Mouse (Mus musculus) forebrain, embryonic 11.5 days (tissue): ENCODE results near the gene Fxyd2. TPM values are rescaled to one million over a fixed set of nuclear protein-coding genes. Genes with fewer than 3 reads are reported as not detected.

Experiments used
- ATAC-seq: fragments of 200-750 bp; cut with Nextera tagmentation; replicated peaks from 2 replicates; pipeline ENCODE4 v1.8.0; 2017; ENCODE audit warnings: moderate TSS enrichment; ENCODE audit not compliant: low FRiP score
- DNase-seq: peaks from one replicate; pipeline ENCODE4 v3.0.0-alpha.2; 2017; ENCODE audit warnings: low spot score
- H3K27ac ChIP-seq: fragments of 300-500 bp; sonication (generic); 2 replicates; pipeline ENCODE4 v1.5.1; 2014; ENCODE audit warnings: low read depth, low read length
- H3K27me3 ChIP-seq: fragments of 300-500 bp; sonication (generic); 2 replicates; pipeline ENCODE4 v1.6.1; 2014; ENCODE audit warnings: mild to moderate bottlenecking, low read length, mixed read lengths; ENCODE audit not compliant: control insufficient read depth, insufficient read depth
- H3K36me3 ChIP-seq: fragments of 300-500 bp; sonication (generic); 2 replicates; pipeline ENCODE4 v1.6.1; 2014; ENCODE audit warnings: mild to moderate bottlenecking, low read length, moderate library complexity, mixed read lengths; ENCODE audit not compliant: control insufficient read depth, insufficient read depth
- H3K4me1 ChIP-seq: fragments of 300-500 bp; sonication (generic); replicated peaks from 2 replicates; pipeline ENCODE4 v1.6.1; 2014; ENCODE audit warnings: low read length, mixed read lengths; ENCODE audit not compliant: control insufficient read depth, insufficient read depth
- H3K4me2 ChIP-seq: fragments of 300-500 bp; sonication (generic); 2 replicates; pipeline ENCODE4 v1.6.1; 2014; ENCODE audit warnings: low read depth, mild to moderate bottlenecking, low read length, moderate library complexity, mixed read lengths; ENCODE audit not compliant: severe bottlenecking
- H3K4me3 ChIP-seq: fragments of 300-500 bp; sonication (generic); 2 replicates; pipeline ENCODE4 v1.5.1; 2014; ENCODE audit warnings: low read depth, low read length
- H3K9ac ChIP-seq: fragments of 300-500 bp; sonication (generic); 2 replicates; pipeline ENCODE4 v1.6.1; 2014; ENCODE audit warnings: low read length
- H3K9me3 ChIP-seq: fragments of 300-500 bp; sonication (generic); 2 replicates; pipeline ENCODE4 v1.6.1; 2016; ENCODE audit warnings: low read length, mixed read lengths; ENCODE audit not compliant: control insufficient read depth
- WGBS: fragments of 180-500 bp; shearing (Covaris S2); extraction: QIAGEN DNeasy Blood & Tissue Kit; methylation state at CpG from one replicate; pipeline ENCODE4 v1.1.7; 2014; 5-methylcytosine and 5-hydroxymethylcytosine counted together
- polyA plus RNA-seq: library from polyadenylated mRNA; unstranded; fragments of >200 nt; fragmentation: Nextera tagmentation; extraction: Ambion mirVana; gene quantifications from 2 replicates; pipeline ENCODE4 v1.2.1, GENCODE M21; 2014

The Fxyd2 gene
- polyA plus RNA-seq, 1 experiment from 2014 or later = 3.4 TPM

- ATAC-seq = no peak; the same call in 1 of the 2 replicates
- Histone ChIP-seq H3K36me3 (no peaks in the 10 kb centered on the region), H3K9me3 (no peaks in the 10 kb centered on the region), H3K4me3 (no peak overlapping the region), H3K27ac (no peak overlapping the region), H3K27me3 (no peaks in the 10 kb centered on the region), H3K4me1 (peaks cover 2% of the 10 kb centered on the region; the same call in 1 of the 2 replicates), H3K4me2 (peak overlapping the region; percentile 33; the same call in 1 of the 2 replicates), H3K9ac (no peak overlapping the region)
- 28% methylated on average over 7 of the region's 7 CpGs for WGBS
- no peak for DNase-seq
Observed at GRCm38 (mm10) chr9:45411803-45412202, 12.3 kb downstream of the Fxyd2 start.

DNA sequence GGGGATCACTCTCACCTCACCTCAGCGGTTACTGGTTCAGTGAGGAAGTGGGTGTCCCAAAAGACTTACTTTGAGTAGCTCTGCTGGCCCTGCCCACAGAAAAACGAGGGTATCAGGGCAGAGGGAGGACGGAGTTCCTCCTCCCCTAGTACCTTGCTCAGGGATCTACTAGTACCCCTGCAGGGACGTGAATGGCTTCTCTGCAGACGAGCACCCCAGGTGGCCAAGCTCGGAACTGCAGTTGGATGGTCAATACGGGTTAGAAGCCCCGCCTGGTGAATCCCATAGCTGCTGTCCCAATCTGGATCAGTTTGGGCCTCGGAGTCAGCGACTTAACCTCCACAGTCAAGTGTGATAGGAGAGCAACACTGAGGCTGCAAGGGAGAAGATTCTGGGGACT is 12.8 kb downstream of the Fxyd2 start:
- Histone ChIP-seq H3K4me3 (no peak overlapping the region), H3K27ac (no peak overlapping the region), H3K4me2 (peak overlapping the region; percentile 33; the same call in 1 of the 2 replicates), H3K4me1 (peaks cover 2% of the 10 kb centered on the region; the same call in 1 of the 2 replicates), H3K9me3 (no peaks in the 10 kb centered on the region), H3K27me3 (no peaks in the 10 kb centered on the region), H3K9ac (no peak overlapping the region), H3K36me3 (no peaks in the 10 kb centered on the region)
- DNase-seq (peak; percentile 95), ATAC-seq (peak; percentile 40; the same call in 1 of the 2 replicates)
- 6% methylated on average over 10 of the region's 10 CpGs for WGBS

DNA sequence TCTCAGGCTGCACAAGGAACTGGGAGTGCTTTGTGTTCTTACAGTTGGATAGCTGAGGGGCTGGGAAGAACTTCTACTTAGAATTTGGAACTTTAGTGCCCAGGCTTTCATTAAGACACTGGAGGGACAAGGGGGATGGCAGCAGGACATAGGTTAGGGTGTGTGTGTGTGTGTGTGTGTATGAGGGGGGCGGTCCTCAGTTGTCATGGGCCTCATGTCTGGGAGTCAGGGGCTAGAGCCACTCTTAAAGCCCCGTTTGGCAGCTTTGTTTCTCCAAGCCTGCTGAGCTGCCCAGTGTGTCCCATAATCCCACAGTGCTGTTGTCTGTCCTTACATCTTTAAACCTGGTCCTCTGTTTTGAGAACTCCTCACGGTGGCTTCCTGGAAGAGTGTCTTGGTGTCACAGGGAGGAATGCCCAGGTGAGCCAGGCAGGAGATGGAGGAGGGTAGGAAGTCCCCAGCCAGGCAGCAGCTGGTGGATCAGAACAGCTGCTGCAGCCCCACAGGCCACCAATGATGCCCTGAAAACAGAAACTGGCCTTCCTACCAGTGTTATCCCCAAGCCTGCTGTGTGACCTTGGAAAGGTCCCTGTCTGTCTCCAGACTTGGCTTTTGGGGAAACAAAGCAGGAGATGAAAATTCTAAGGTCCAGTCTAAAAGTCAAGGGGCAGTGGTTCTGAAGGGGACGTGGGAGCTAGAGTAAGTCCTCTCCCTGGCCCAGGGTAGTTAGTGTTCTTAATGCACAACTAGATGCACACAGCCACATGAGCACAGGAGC is 13.4 kb downstream of the Fxyd2 start:
- 79% methylated on average over 4 of the region's 4 CpGs for WGBS
- no peaks in the 10 kb centered on the region for H3K36me3 ChIP-seq
- peaks cover under 1% of the 10 kb centered on the region; the same call in 1 of the 2 replicates for H3K4me1 ChIP-seq
- H3K4me3 ChIP-seq = no peak overlapping the region
- ATAC-seq = no peak
- no peak for DNase-seq
- H3K27ac ChIP-seq = no peak overlapping the region
- no peaks in the 10 kb centered on the region for H3K27me3 ChIP-seq
- no peak overlapping the region for H3K4me2 ChIP-seq
- no peaks in the 10 kb centered on the region for H3K9me3 ChIP-seq
- no peak overlapping the region for H3K9ac ChIP-seq

DNA sequence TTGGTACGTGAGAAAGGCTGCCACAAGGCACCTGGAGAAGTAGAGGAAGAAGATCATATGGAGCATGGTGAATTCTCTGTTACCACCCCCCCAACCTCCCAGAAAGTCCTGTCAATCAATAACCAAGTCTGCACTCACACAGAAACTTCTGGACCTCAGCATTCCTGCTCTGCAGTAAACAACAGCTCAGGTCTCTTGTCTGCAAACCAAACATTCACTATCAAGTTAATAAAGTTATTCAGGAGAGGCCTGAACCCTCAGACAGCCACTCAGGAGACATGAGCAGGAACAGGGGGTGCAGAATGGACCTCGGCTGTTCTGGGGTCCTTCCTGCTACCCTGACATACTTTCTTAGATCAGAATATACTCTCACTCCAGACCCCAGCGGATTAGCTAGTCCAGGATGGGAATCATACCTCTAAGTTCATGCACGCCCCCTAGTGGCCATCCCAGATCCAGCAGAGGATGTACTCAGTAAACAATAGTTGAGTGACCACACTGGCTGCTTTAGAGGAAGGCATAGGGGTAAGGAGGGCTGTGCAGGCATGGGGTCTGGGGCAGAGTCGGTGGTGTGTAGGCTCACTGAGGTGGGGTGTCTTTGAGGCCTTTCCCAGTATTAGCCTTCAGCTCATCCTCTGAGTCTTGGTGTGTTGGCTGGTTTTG is 14.1 kb downstream of the Fxyd2 start:
- ATAC-seq (no peak), DNase-seq (peak; percentile 70)
- H3K27me3 ChIP-seq = no peaks in the 10 kb centered on the region
- no peak overlapping the region for H3K9ac ChIP-seq
- H3K27ac ChIP-seq = no peak overlapping the region
- no peaks in the 10 kb centered on the region; the same call in 1 of the 2 replicates for H3K4me1 ChIP-seq
- H3K36me3 ChIP-seq = no peaks in the 10 kb centered on the region
- 51% methylated on average over 5 of the region's 5 CpGs for WGBS
- H3K4me2 ChIP-seq = no peak overlapping the region
- no peaks in the 10 kb centered on the region for H3K9me3 ChIP-seq
- H3K4me3 ChIP-seq = no peak overlapping the region

DNA sequence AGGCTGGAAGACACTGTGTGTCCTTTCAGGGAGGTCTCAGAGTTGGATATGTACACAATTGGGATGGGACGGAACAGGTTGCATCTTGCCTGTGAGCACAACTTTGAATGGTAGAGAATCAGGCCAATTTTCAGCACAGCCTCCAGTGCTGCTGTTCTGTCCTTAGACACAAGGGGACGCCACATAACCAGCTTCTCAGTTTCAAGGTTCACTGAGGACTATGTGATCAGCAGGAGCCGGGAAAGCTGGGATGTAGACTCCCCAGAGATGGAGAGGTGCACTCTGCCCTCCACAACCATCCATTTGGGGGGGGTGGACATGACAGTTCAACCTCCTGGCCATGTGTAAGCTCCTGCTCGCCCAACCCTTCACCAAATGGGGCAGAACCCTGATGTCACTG is 16.4 kb downstream of the Fxyd2 start:
- Histone ChIP-seq H3K36me3 (no peaks in the 10 kb centered on the region), H3K27me3 (no peaks in the 10 kb centered on the region), H3K4me1 (no peaks in the 10 kb centered on the region; the same call in 1 of the 2 replicates), H3K4me2 (no peak overlapping the region), H3K9ac (no peak overlapping the region), H3K4me3 (no peak overlapping the region), H3K9me3 (no peaks in the 10 kb centered on the region), H3K27ac (no peak overlapping the region)
- ATAC-seq (no peak), DNase-seq (peak; percentile 69)
- WGBS = 44% methylated on average over 4 of the region's 4 CpGs

DNA sequence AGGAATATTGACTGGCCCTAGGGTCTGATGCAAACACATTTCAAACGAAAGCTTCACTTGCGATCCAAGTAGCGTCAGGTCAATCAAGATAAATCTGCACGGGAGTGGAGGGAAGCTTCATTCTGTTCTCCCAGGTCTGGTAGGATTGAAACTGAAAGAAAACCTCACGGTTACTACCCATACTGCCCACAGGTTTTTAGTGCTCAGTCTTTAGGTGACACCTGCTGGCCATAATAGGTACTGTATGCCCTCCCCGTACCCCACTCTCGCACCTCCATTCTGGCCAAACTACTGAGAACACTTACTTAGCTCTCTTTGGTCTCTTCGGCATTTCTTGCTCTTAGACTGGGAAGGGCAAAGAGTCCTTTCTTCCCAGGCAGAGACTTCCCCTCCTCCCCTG is 17.8 kb downstream of the Fxyd2 start:
- no peaks in the 10 kb centered on the region for H3K9me3 ChIP-seq
- no peaks in the 10 kb centered on the region for H3K4me1 ChIP-seq
- H3K4me2 ChIP-seq = no peak overlapping the region
- H3K9ac ChIP-seq = no peak overlapping the region
- H3K27me3 ChIP-seq = no peaks in the 10 kb centered on the region
- H3K27ac ChIP-seq = no peak overlapping the region
- no peaks in the 10 kb centered on the region for H3K36me3 ChIP-seq
- WGBS = 33% methylated on average over 8 of the region's 8 CpGs
- ATAC-seq (no peak), DNase-seq (peak; percentile 69)
- H3K4me3 ChIP-seq = no peak overlapping the region

DNA sequence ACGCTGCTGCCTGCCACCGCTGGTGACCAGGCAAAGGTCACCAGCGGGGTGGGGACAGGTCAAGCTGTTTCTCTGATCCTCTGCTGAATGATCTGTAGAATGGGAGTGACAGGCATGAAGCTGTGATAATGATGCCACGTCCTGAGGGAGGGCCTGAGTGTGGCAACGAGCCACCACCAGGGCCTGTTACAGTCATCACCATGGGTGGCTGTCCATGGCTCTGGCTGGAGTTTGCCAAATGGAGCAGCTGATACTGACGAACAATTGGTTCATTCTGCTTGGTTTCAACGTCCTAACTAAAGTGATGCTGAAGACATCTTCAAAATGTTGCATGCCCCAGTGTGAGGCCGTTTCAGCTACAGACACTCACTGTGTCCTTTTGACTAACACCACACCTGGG is 18.8 kb downstream of the Fxyd2 start:
- 73% methylated on average over 8 of the region's 8 CpGs for WGBS
- Histone ChIP-seq H3K4me1 (no peaks in the 10 kb centered on the region), H3K27ac (no peak overlapping the region), H3K27me3 (no peaks in the 10 kb centered on the region), H3K4me3 (no peak overlapping the region), H3K9me3 (no peaks in the 10 kb centered on the region), H3K9ac (no peak overlapping the region), H3K4me2 (no peak overlapping the region), H3K36me3 (no peaks in the 10 kb centered on the region)
- no peak for ATAC-seq
- DNase-seq = no peak

DNA sequence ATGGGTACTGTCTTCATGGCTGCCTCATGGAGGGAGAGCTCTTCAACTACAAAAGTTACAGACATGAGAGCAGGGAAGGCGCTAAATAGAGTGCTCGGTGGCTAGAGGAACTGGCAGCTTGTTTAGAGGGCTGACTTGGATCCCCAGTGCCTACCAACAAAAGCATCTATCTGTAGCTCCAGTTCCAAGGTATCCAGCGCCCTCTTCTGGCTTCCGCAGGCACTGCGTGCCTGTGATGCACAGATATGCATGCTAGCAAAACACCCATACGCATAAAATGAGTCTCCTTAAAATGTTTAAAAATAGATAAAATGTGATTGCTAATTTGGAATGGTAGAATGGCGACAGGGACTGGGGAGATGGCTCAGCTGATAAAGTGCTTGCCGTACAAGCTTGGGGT is 21.7 kb downstream of the Fxyd2 start:
- Histone ChIP-seq H3K4me1 (no peaks in the 10 kb centered on the region), H3K4me3 (no peak overlapping the region), H3K27me3 (no peaks in the 10 kb centered on the region), H3K4me2 (no peak overlapping the region), H3K27ac (no peak overlapping the region), H3K9me3 (no peaks in the 10 kb centered on the region), H3K36me3 (no peaks in the 10 kb centered on the region), H3K9ac (no peak overlapping the region)
- ATAC-seq (no peak), DNase-seq (no peak)
- 63% methylated on average over 8 of the region's 8 CpGs for WGBS
